Mouse (Mus musculus): ENCODE measurements around the gene Ccsap. TPM values are rescaled to one million over a fixed set of nuclear protein-coding genes. Genes with fewer than 3 reads are reported as not detected.

Ccsap gene
- total and polyA plus RNA-seq, 3 experiments, result 5.0 to 6.2 (median 5.4) TPM

- TF ChIP-seq CTCF (conservative IDR thresholded peaks at IDR 0.05 in 1 of 2, IDR thresholded peaks at IDR 0.05 in 1 of 2; ENCODE audit: low read depth in 2 of 2, low read length in 2 of 2) (peak in 1 of 2 experiments; percentile 32; a peak in 1 of 4 replicates), MEF2A (IDR thresholded peaks at IDR 0.05; ENCODE audit: borderline replicate concordance, low read depth, low read length) (no peak), ZMIZ1 (IDR thresholded peaks at IDR 0.05; ENCODE audit: low read depth, low read length) (peak; percentile 62), JUN (IDR thresholded peaks at IDR 0.05; ENCODE audit: insufficient read depth, low read depth, low read length) (no peak), TCF12 (IDR thresholded peaks at IDR 0.05; ENCODE audit: low read depth, low read length) (peak; percentile 46; the same call in 1 of the 2 replicates), ELF1 (IDR thresholded peaks at IDR 0.05; ENCODE audit: low read depth, low read length) (peak; percentile 78), ZKSCAN1 (IDR thresholded peaks at IDR 0.05; ENCODE audit: borderline replicate concordance, low read depth, low read length) (no peak), CHD1 (IDR thresholded peaks at IDR 0.05; ENCODE audit: low read depth, low read length) (no peak), ETS1 (conservative IDR thresholded peaks at IDR 0.05; ENCODE audit: low read depth, low read length) (no peak), E2F4 (IDR thresholded peaks at IDR 0.05; ENCODE audit: insufficient replicate concordance, low read depth, low read length) (no peak), TBP (conservative IDR thresholded peaks at IDR 0.05; ENCODE audit: low read depth, low read length) (no peak), NELFE (IDR thresholded peaks at IDR 0.05; ENCODE audit: low read depth, low read length) (peak; percentile 68), IRF4 (IDR thresholded peaks at IDR 0.05; ENCODE audit: low read depth, low read length) (peak; percentile 46; the same call in 1 of the 2 replicates)
These were observed 915 bp downstream of the Ccsap start (continued) for GRCm38 (mm10) chr8:123858941-123859647.

- dilution Hi-C loops (cut with MboI; ENCODE audit: extremely low pct_ligation_motif_present, extremely low pct_unique_long_range_greater_than_20kb, low sequenced_read_pairs), result no loop called here
- H3K36me3 ChIP-seq (replicated peaks in 1 of 2; ENCODE audit: control insufficient read depth in 1 of 2, insufficient read depth in 1 of 2, low read length in 1 of 2), result peaks cover 0 to 5% of the 10 kb centered on the region in 2 experiments
- TF ChIP-seq ZKSCAN1 (IDR thresholded peaks at IDR 0.05; ENCODE audit: borderline replicate concordance, low read depth, low read length), result no peak
- TF ChIP-seq SMC3 (IDR thresholded peaks at IDR 0.05; ENCODE audit: low read depth, low read length), result 0 out of 2 replicates have a peak, but pooled peaks have one; percentile 5
- H3K4me2 ChIP-seq (ENCODE audit: insufficient read depth, low read depth, poor library complexity, severe bottlenecking), result peak overlapping the region; percentile 93
- no peak overlapping the region; the same call in 1 of the 2 replicates for H3K27ac ChIP-seq (ENCODE audit: insufficient read depth, low read depth)
- peaks cover 5% of the 10 kb centered on the region for H3K9me3 ChIP-seq (replicated peaks; ENCODE audit: low read length)
- peak overlapping the region; percentile 56 for H3K9ac ChIP-seq (ENCODE audit: insufficient read depth, low read depth)
- H3K4me3 ChIP-seq (replicated peaks in 1 of 3; ENCODE audit: low read depth in 2 of 3, low read length in 2 of 3, poor library complexity in 1 of 3), result peak overlapping the region; percentile 83 to 94 (median 85)
- peaks cover 4% of the 10 kb centered on the region for H3K79me2 ChIP-seq (replicated peaks; ENCODE audit: control insufficient read depth, extremely low read depth, insufficient read depth, poor library complexity, severe bottlenecking)
- no peak for DNase-seq (ENCODE audit: extremely low read depth)
- in situ Hi-C loops (cut with MboI; ENCODE audit: low pct_ligation_motif_present, low pct_unique_long_range_greater_than_20kb, low sequenced_read_pairs), result no loop called here
- H3K4me1 ChIP-seq (ENCODE audit: control insufficient read depth in 1 of 2, insufficient read depth in 2 of 2), result peaks cover 2 to 15% of the 10 kb centered on the region in 2 experiments
- H3K27me3 ChIP-seq (replicated peaks), result peaks cover 31% of the 10 kb centered on the region
These were observed 1.5 kb downstream of the Ccsap start for GRCm38 (mm10) chr8:123858574-123858940.

- no peak overlapping the region for H3K4me3 ChIP-seq (replicated peaks in 1 of 3; ENCODE audit: low read depth in 2 of 3, low read length in 2 of 3, poor library complexity in 1 of 3)
- TF ChIP-seq NRF1 (IDR thresholded peaks at IDR 0.05; ENCODE audit: low read depth, low read length) (no peak), USF2 (conservative IDR thresholded peaks at IDR 0.05; ENCODE audit: low read depth, low read length) (no peak), MXI1 (IDR thresholded peaks at IDR 0.05; ENCODE audit: low read depth, low read length) (no peak), MAX (IDR thresholded peaks at IDR 0.05; ENCODE audit: low read length) (no peak), TBP (conservative IDR thresholded peaks at IDR 0.05; ENCODE audit: low read depth, low read length) (no peak), ZNF384 (IDR thresholded peaks at IDR 0.05; ENCODE audit: low read depth, low read length) (no peak), CTCF (conservative IDR thresholded peaks at IDR 0.05 in 1 of 2, IDR thresholded peaks at IDR 0.05 in 1 of 2; ENCODE audit: low read depth in 2 of 2, low read length in 2 of 2) (no peak), UBTF (IDR thresholded peaks at IDR 0.05; ENCODE audit: low read depth, low read length) (no peak), MYC (IDR thresholded peaks at IDR 0.05; ENCODE audit: low read depth, low read length) (no peak), IRF4 (IDR thresholded peaks at IDR 0.05; ENCODE audit: low read depth, low read length) (no peak), ZMIZ1 (IDR thresholded peaks at IDR 0.05; ENCODE audit: low read depth, low read length) (no peak), ZKSCAN1 (IDR thresholded peaks at IDR 0.05; ENCODE audit: borderline replicate concordance, low read depth, low read length) (no peak), SIN3A (IDR thresholded peaks at IDR 0.05; ENCODE audit: low read length) (no peak), MEF2A (IDR thresholded peaks at IDR 0.05; ENCODE audit: borderline replicate concordance, low read depth, low read length) (no peak), EP300 (IDR thresholded peaks at IDR 0.05; ENCODE audit: low read length) (no peak), SMC3 (IDR thresholded peaks at IDR 0.05; ENCODE audit: low read depth, low read length) (no peak), ETS1 (conservative IDR thresholded peaks at IDR 0.05; ENCODE audit: low read depth, low read length) (no peak), MAZ (IDR thresholded peaks at IDR 0.05; ENCODE audit: low read depth, low read length) (no peak)
These were observed 2.6 kb downstream of the Ccsap start for GRCm38 (mm10) chr8:123857361-123857760.

More at GRCm38 (mm10) chr8:123857361-123857760, 2.6 kb downstream of the Ccsap start:
- in situ Hi-C loops (cut with MboI; ENCODE audit: low pct_ligation_motif_present, low pct_unique_long_range_greater_than_20kb, low sequenced_read_pairs) (no loop called here), dilution Hi-C loops (cut with MboI; ENCODE audit: extremely low pct_ligation_motif_present, extremely low pct_unique_long_range_greater_than_20kb, low sequenced_read_pairs) (no loop called here)
- peaks cover 0 to 9% of the 10 kb centered on the region in 2 experiments for H3K36me3 ChIP-seq (replicated peaks in 1 of 2; ENCODE audit: control insufficient read depth in 1 of 2, insufficient read depth in 1 of 2, low read length in 1 of 2)
- H3K9ac ChIP-seq (ENCODE audit: insufficient read depth, low read depth), result no peak overlapping the region
- H3K9me3 ChIP-seq (replicated peaks; ENCODE audit: low read length), result peaks cover 3% of the 10 kb centered on the region
- DNase-seq (ENCODE audit: extremely low read depth), result no peak
- H3K4me2 ChIP-seq (ENCODE audit: insufficient read depth, low read depth, poor library complexity, severe bottlenecking), result 0 out of 2 replicates have a peak overlapping the region, but pooled peaks have one; percentile 39
- peaks cover 7% of the 10 kb centered on the region for H3K79me2 ChIP-seq (replicated peaks; ENCODE audit: control insufficient read depth, extremely low read depth, insufficient read depth, poor library complexity, severe bottlenecking)
- peaks cover 20% of the 10 kb centered on the region for H3K27me3 ChIP-seq (replicated peaks)
- H3K27ac ChIP-seq (ENCODE audit: insufficient read depth, low read depth), result no peak overlapping the region
- peaks cover 2 to 15% of the 10 kb centered on the region in 2 experiments for H3K4me1 ChIP-seq (ENCODE audit: control insufficient read depth in 1 of 2, insufficient read depth in 2 of 2)
